Mouse (Mus musculus): Measurements from ENCODE around the gene Pdzph1. TPM values are rescaled to one million over a fixed set of nuclear protein-coding genes. Genes with fewer than 3 reads are reported as not detected.

Gene Pdzph1
- polyA plus RNA-seq, 1 experiment from 2014 or later: 0.28 TPM

Other genes with a start within 250 kb of the Pdzph1 start
- 4.0 and 6.0 TPM in 2 replicates for gene Nudt12, start 22.0 kb upstream of the Pdzph1 start, polyA plus RNA-seq (2015; fragmentation: Nextera tagmentation; extraction: Ambion mirVana)